Mouse (Mus musculus) CD8-positive naive resting alpha-beta T cell, adult 2 months (primary cell): ENCODE measurements around the gene Dlg1.

Source experiments
- DNase-seq, 2 experiments: peaks; one replicate each; pipeline ENCODE4 v3.0.0; 2022; ENCODE audit warnings: low read depth in 2 of 2, low spot score in 2 of 2

Gene Dlg1

GRCm38 (mm10) chr16:31834662-31835318 lies 171.5 kb downstream of the Dlg1 start:
- no peak for DNase-seq

DNA sequence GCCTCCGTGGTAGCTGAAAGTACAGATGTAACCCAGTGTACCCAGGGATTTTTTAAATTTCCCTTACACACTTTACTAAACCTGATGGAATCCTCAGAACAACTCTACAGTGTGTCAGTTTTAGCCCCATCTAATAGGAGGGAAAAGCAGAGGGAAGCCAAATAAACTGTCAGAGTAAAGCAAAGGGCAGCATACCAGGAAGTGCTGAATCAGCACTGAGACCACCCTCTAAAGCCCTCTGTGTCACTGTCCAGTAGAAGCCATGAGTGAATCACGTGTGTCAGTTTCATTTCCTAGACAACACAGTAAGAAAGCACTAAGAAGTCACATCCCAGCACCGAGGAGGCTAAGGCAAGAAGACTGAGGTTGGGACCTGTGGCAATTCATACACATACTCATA lies 174.1 kb downstream of the Dlg1 start:
- no peak for DNase-seq

GRCm38 (mm10) chr16:31844246-31844645 lies 181.0 kb downstream of the Dlg1 start:
- no peak for DNase-seq

GRCm38 (mm10) chr16:31846763-31847162 lies 183.5 kb downstream of the Dlg1 start:
- no peak for DNase-seq

DNA sequence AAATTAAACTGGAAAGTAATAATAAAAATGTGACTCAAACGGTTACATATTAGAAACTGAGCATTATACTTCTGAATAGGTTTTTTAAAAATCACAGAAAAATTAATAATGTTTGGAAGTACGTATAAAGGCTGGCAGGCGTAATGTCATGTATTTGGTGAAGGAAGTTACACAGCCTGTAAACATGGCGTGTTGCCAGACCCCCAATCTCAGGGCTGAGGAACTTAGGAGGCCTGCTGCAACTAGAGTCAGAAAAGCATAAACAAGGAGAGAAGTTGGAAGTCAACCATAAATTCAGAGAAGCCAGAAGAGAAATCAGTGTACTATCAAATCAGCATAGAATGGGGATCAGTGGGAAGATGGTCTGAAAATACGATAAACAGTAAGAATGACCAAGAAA lies 200.7 kb downstream of the Dlg1 start:
- DNase-seq: no peak

GRCm38 (mm10) chr16:31865242-31865641 lies 202.0 kb downstream of the Dlg1 start:
- no peak for DNase-seq

GRCm38 (mm10) chr16:31866911-31867310 lies 203.7 kb downstream of the Dlg1 start:
- DNase-seq: no peak

DNA sequence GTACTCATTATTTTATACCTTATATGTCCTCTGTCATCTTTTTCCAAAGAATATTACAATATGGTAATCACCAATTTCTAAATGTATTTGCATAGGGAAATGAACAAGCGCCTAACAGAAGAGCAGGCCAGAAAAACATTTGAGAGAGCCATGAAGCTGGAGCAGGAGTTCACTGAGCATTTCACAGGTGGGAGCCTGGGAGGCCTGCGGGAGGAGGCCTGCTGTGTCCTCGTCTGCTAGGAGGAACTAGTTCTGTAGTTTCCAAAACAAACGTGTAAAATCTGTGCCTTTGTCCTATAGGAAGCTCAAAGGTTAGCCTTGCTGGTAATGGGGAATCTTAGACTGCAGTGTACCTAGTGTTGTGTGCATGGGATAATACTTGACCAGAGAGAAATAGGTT lies 204.5 kb downstream of the Dlg1 start:
- no peak for DNase-seq

GRCm38 (mm10) chr16:31873721-31874120 lies 210.5 kb downstream of the Dlg1 start:
- DNase-seq: no peak

GRCm38 (mm10) chr16:31875391-31875790 lies 212.1 kb downstream of the Dlg1 start:
- DNase-seq: no peak

GRCm38 (mm10) chr16:31876386-31876785 lies 213.1 kb downstream of the Dlg1 start:
- no peak for DNase-seq

DNA sequence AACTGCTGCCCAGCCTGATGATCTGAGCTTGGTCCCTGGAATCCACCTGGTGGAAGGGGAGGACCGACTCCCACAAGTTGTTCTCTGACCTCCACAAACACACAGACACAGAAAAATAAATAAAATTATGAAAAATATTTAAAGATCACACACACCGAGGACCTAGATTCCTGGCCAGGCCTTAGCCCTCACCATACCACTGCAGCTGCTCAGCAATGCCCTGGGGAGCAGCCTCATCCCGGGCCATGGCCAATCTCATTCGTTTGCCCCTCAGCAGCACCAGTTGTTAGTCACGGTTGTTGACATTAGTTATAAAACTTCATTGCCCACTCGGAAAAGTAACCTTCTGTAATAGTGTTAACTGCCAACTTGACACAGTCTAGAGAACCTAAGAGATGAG lies 214.8 kb downstream of the Dlg1 start:
- DNase-seq: no peak

DNA sequence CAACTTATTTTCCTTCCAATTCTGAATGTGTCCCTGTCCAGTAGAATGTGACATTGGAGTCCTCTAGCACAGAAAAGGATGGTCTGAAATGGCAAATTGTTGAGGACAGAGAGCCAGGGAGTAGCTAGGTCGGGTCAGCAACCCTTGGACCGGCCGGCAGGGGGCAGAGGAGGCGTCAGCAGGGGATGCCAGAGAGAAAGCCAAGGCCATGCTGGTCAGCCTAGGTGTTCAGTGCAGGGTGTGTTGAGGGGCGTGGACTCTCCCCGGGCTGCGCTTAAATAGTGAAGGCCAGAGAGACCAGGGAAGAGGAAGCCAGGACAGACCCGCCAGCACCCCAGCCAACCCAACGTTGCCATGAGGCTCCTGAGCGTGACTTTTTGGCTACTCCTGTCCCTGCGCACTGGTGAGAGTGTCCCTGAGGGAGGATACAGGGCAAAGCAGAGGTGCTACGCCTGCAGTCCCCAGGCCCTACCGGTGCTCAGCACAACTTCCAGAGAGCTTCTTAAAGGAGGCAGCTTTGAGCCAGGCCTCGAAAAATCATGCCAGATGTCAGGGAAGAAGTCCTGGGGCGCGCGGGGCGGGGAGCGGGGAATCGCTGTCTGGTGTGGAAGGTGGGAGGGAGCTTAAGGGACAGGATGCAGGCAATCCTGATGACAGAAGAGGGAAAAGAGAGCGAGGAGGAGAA lies 215.5 kb downstream of the Dlg1 start, which contains the start of gene Meltf:
Gene Meltf, plus strand, starts transcription at position 238 of the 685 bp plus-strand sequence.
- peak; percentile 30 to 38 for DNase-seq

GRCm38 (mm10) chr16:31880146-31880840 lies 217.1 kb downstream of the Dlg1 start:
- no peak for DNase-seq

- DNase-seq: no peak
Measured at GRCm38 (mm10) chr16:31882381-31882908, 219.2 kb downstream of the Dlg1 start.

DNA sequence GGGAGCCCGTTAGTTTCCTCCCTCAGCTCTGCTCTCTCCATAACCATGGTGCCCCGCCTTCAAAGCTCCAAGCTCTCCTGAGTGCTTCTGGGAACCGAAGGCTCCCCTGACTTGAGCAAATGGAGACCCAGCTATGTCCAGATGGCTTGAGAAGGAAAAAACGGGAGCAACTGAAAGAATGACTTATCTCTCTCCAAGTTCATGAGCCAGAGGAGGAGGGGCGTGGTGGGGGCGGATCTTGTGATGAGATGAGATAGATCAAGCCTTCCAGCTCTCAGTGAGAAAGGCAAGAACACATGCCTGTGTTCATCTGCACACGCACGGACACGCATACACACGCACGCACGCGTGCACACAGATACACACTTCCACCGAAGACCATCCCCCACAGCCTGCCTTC lies 220.1 kb downstream of the Dlg1 start:
- DNase-seq: no peak

- no peak for DNase-seq
Measured at GRCm38 (mm10) chr16:31883902-31884301, 220.7 kb downstream of the Dlg1 start.

DNA sequence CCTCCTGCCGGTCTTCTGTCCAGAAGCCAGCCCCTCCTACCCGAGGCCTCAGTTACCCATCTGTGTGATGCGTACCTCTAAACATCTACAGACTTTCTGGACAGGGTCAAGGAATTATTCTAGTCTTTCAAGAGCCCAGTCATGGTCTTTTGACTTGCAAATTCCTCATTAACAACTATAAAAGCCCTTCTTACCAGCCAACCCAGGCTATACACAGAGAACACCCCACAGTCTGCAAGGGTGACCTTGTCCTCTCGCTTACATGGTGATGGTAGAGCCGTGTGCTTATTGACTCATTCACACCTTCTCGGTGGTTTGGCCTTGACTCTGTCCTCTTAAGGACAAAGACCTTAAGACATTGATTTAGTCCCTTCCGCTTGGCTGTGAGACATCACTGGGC lies 227.7 kb downstream of the Dlg1 start:
- DNase-seq: no peak

- DNase-seq: no peak
Measured at GRCm38 (mm10) chr16:31893396-31894141, 230.3 kb downstream of the Dlg1 start.

DNA sequence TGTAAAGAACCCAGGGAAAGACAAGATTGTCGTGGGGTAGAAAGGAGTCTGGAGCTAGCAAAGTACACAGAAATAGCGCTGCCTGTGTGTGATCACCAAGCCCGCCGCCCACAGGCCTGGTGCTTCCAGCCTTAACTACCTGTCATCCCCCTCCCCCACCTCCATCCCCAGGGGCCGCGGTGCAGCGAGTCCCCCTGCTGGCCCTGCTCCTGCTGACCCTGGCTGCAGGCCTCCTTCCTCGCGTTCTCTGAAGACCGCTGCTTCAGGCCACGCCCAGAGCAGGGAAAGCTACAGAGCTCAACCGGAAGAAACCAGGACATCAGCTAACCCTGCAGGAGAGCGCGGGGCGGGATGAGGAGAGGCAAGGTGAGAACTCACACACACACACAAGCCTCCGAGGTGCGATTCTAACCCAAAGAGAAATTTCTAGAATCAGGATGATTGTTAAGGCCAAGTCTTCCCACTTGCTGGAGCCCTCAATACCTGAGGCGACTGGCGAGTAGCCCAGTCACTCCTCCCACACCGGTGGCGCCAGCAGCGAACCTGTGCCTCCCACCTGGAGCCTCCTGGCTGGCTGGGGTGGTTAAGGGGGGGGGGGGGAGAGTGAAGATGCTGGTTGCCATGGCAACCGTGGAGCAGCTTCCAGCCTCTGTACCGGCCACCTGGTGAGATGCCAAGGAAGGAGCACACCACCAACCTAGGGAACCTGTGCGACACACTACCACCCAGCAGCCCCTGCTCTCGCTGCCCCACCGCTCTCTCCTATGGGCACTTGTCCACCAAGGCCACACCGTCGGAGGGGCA lies 233.9 kb downstream of the Dlg1 start:
- no peak for DNase-seq
